Mouse (Mus musculus) Patski (cell line): ENCODE measurements around the gene Mbd5. TPM values are rescaled to one million over a fixed set of nuclear protein-coding genes. Genes with fewer than 3 reads are reported as not detected.

Source experiments
- ATAC-seq: fragments of 100-300 bp; one replicate; pipeline ENCODE4 v1.8.0; 2021
- CTCF ChIA-PET: fragments of 350-600 bp; sonication (Branson Sonifier 250); formaldehyde crosslinking; loops from one replicate; lab custom pipeline; 2022; ENCODE audit warnings: inconsistent platforms; lab: Charles Lee
- POLR2A ChIA-PET: fragments of 350-600 bp; sonication (Branson Sonifier 250); formaldehyde crosslinking; loops from one replicate; lab custom pipeline; 2022; ENCODE audit warnings: antibody characterized with exemption, inconsistent platforms; lab: Charles Lee
- DNase-seq: peaks from one replicate; pipeline ENCODE4 v3.0.0-alpha.2; 2011; ENCODE audit warnings: low read depth, low spot score
- H3K27me3 ChIP-seq: fragments of 371-371 bp; one replicate; pipeline ENCODE4 v1.5.1; 2021
- CTCF ChIP-seq: fragments of 100-300 bp; IDR thresholded peaks from one replicate; pipeline ENCODE4 v1.5.1; 2021
- in situ Hi-C: fragments of 300-500 bp; cut with MboI; formaldehyde crosslinking; loops from 3 replicates; pipeline ENCODE4 v1.11.1; 2018; ENCODE audit warnings: low pct_unique_long_range_greater_than_20kb, mixed read lengths
- polyA plus RNA-seq: library from polyadenylated mRNA; unstranded; gene quantifications from one replicate; pipeline ENCODE4 v1.2.3, GENCODE M21; 2021

Mbd5 gene
- polyA plus RNA-seq, 1 experiment from 2014 or later: 22.2 TPM

DNA sequence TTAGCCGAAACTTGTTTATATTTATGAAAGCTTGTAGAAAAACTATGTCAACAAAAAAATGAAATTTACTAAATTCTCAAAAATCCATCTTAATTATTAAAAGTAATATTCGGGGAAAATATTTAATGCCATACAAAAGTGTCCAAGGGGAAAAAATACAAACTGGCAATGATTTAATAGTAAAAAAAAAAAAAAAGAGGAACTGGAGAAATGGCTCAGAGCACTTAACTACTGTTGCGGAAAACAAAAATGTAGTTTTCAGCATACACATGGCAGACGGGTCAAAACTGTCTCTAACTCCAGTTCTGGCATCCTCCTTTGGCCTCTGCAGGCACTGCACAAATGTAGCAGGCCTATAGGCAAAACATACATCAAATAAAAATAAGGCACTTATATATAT lies 292.4 kb downstream of the Mbd5 start:
- POLR2A ChIA-PET: no interaction called here
- TF ChIP-seq CTCF: no peak
- DNase-seq (no peak), ATAC-seq (no peak)
- H3K27me3 ChIP-seq: no peaks in the 10 kb centered on the region
- CTCF ChIA-PET: no interaction called here
- in situ Hi-C loops: no loop called here

DNA sequence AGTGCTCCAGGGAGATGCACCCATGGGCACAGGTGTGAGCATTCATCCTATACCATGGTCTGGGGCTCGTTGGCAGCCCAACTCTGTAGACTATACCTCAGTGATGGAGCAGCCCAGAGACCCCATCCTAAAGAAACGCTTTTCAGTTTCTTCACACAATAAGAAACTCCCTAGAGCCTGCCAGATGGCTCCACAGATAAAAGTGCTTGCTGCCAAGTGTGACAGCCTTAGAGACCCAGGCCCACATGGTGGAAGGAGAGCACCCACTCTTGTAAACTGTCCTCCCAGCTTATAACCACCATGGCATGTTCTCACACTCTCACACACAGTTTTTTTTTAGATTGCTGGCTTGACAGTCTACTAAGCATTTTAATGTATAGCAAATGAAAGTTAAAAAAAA lies 314.8 kb downstream of the Mbd5 start:
- no peak for ATAC-seq
- H3K27me3 ChIP-seq: no peaks in the 10 kb centered on the region
- ChIA-PET POLR2A (no interaction called here), CTCF (interaction anchor here (1.3 to 1.9 kb wide), 3 partner anchors 9 to 11 kb away, joined by 3 to 6 read pairs (median 3); no protein-coding TSS in a partner anchor)
- TF ChIP-seq CTCF: no peak
- in situ Hi-C loops: no loop called here
- no peak for DNase-seq

DNA sequence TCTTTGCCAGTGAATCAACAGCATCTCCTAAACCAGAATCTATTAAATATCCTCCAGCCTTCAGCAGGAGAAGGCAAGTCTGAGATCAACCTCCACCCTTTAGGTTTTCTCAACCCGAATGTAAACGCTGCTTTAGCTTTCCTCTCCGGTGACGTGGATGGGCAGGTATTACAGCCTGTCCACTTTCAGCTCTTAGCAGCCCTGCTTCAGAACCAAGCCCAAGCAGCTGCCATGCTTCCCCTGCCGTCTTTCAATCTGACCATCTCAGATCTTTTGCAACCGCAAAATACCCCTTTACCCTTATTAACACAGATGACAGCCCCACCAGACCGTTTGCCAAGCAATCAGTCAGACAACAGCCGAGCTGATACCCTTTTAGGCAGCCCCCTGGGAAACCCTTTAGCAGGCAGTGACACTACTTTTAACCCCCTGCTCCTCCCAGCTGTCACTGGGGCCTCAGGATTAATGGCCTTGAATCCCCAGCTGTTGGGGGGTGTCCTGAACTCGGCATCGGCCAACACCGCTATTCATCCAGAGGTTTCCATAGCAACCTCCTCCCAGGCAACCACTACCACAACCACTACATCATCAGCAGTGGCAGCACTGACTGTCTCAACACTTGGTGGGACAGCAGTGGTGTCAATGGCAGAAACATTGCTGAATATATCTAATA lies 323.1 kb downstream of the Mbd5 start:
- POLR2A ChIA-PET: no interaction called here
- in situ Hi-C loops: no loop called here
- DNase-seq: no peak
- H3K27me3 ChIP-seq: no peaks in the 10 kb centered on the region
- no peak for TF ChIP-seq CTCF
- no peak for ATAC-seq
- CTCF ChIA-PET: interaction anchor here (1.0 to 1.8 kb wide), 3 partner anchors 9 to 26 kb away, joined by 3 to 6 read pairs (median 5); no protein-coding TSS in a partner anchor

DNA sequence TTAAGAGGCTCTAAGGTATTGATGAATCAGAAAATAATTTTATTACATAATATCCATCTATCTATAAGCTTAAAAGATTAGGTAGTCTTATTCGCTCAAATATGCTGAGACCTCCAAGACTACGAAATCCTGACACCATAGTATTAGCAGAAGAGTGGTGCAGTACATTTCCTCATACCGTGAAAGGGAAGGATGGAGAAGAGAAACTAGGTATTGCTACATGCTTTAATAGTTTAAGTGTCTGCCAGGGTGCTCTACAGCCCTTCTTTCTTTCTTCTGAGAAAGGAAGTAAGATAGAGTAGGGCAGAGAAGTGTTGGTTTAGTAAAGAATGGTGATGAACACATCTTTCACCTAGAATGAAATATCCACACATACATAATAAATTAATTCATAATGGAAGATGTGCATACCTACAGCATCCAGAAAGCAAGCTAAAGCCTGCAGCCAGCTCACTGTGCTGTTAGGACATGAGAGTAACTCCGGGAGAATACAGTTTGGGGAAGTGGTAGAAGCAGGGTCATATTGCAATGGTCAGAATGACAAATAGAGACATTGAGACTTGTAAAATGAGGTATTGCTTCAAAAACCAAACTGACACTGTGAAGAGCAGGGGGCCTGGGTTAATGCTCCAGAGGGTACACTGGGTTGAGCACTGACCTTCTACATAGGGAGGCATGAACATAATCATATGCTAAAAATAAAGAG lies 326.9 kb downstream of the Mbd5 start:
- DNase-seq: no peak
- no peak for ATAC-seq
- no peak for TF ChIP-seq CTCF
- in situ Hi-C loops: no loop called here
- no peaks in the 10 kb centered on the region for H3K27me3 ChIP-seq
- POLR2A ChIA-PET: no interaction called here
- CTCF ChIA-PET: interaction anchor here (0.7 to 1.4 kb wide), 2 partner anchors 11 to 24 kb away, joined by 3 read pairs; no protein-coding TSS in a partner anchor

DNA sequence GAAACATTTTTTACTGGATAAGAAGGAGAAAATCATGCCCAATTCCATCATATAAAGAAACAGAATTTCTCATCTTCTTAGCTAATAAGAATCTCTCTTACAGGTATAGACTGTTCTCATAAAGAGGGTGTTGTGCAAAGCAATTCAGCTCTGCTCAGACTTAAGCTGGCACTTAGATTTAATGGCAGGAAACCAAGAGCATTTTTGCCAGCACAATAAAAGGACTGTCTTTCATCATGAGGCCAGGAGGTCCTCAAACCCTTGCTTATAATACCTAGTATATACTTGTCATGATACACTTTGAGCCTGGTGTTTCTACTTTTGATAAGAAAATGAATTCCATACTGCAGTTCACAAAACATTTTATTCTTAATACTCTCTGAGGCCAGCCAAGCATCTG lies 331.2 kb downstream of the Mbd5 start:
- no peak for TF ChIP-seq CTCF
- in situ Hi-C loops: no loop called here
- H3K27me3 ChIP-seq: no peaks in the 10 kb centered on the region
- no peak for DNase-seq
- CTCF ChIA-PET: no interaction called here
- no peak for ATAC-seq
- POLR2A ChIA-PET: no interaction called here

DNA sequence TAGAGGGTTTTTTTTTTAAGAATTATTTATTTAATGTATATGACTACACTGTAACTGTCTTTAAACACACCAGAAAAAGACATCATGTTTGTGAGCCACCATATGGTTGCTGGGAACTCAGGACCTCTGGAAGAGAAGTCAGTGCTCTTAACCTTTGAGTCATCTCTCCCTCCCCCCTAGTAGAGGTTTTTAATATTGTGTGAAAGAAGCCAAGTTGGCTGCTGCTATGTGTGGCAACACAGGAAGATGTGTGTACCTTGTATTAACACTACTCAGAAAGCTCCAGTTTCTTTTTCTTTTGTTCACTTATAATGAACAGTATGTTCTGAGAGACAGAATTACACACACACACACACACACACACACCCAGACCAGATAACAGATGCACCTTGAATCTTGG lies 334.3 kb downstream of the Mbd5 start:
- H3K27me3 ChIP-seq: no peaks in the 10 kb centered on the region
- no peak for DNase-seq
- TF ChIP-seq CTCF: no peak
- CTCF ChIA-PET: no interaction called here
- POLR2A ChIA-PET: no interaction called here
- in situ Hi-C loops: no loop called here
- ATAC-seq: no peak

DNA sequence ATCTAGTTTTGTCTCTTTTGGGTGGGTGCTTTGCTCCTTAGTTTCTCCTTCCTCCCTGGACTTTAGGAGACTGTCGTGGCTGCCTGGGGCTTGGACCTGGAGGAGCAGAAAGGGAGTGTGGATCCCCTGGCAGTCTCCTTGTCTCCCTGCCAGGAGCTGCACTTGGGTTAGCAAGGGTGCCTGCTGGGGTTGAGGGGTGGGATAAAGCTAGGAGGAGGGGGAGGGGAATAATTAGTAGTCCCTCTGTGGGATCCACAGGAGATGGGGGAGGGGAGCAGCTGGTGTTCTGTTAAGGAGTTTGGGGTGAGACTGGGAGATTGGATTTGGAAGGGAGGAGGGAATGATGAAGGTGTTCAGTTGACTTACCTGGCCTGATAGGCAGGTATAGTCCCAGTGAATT lies 337.7 kb downstream of the Mbd5 start:
- no peak for DNase-seq
- no peaks in the 10 kb centered on the region for H3K27me3 ChIP-seq
- ATAC-seq: no peak
- POLR2A ChIA-PET: interaction anchor here (0.7 kb wide), 1 partner anchor 26 kb away, joined by 3 read pairs; no protein-coding TSS in a partner anchor
- no peak for TF ChIP-seq CTCF
- in situ Hi-C loops: no loop called here
- CTCF ChIA-PET: interaction anchor here (1.2 kb wide), 1 partner anchor 15 kb away, joined by 3 read pairs; no protein-coding TSS in a partner anchor

DNA sequence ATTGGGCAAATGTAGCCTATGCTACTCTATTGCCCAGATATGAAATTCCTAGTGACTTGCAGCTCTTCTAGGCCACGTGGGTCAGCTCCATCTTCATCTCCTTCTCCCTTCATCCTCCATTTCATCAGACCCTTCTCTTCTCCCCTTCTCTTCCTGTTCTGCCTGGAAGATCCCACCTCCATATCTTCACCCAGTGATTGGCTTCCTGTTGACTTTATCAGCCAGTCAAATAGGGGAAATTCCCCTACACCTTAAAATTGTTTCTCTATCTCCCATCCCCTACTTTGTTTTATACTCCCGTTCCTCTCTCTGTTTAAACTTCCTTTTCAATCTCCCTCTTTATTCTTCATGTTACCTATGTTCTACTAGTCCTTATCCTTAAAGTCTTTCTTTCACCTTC lies 342.4 kb downstream of the Mbd5 start:
- DNase-seq: no peak
- no peaks in the 10 kb centered on the region for H3K27me3 ChIP-seq
- no peak for ATAC-seq
- in situ Hi-C loops: no loop called here
- CTCF ChIA-PET: no interaction called here
- POLR2A ChIA-PET: no interaction called here
- TF ChIP-seq CTCF: no peak

DNA sequence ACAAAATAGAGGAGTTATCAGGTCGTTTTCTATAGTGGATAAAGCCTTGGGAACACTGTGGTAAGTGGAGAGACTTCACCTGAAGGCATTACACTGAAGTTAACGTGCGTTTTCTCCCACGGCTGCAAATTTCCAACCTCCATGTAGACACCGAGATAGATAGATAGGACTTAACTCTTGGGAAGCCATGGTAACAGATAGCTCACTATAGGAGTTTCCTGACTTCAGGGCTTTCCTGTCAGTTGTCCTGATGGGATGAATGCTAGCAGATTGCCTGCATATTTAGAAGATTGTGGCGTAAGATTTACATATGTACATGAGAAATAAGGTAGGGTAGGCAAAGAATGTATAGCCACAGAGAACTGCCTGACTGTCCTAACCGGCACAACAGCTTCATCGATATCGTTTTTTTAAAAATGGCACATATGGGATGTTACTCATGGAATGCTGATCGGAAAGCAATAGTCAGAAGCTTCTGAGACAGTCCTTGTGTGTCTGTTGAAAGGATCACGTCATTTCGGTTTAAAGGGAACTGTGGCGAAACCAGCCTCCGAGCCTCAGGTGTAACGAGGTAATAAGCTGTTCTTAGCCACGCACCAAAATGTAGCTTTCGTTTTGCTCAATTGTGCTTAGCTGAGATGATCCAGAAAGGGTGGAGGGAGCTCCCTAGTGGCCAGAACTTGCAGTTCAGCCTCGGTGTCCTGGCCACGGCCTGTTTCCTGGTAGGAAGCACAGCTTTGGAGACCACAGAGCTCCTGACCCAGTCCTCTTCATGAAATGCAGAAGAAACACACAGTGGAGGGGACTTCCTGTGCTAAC lies 363.5 kb downstream of the Mbd5 start:
- in situ Hi-C loops: loop anchor here (25.0 kb wide), 2 partner anchors 1301 to 1826 kb away; no protein-coding TSS in a partner anchor
- peak; percentile 81 for TF ChIP-seq CTCF
- H3K27me3 ChIP-seq: no peaks in the 10 kb centered on the region
- peak; percentile 99 for ATAC-seq
- peak; percentile 33 for DNase-seq
- CTCF ChIA-PET: interaction anchor here (0.7 to 2.5 kb wide), 21 partner anchors 10 to 427 kb away, joined by 3 to 13 read pairs (median 4); no protein-coding TSS in a partner anchor
- POLR2A ChIA-PET: interaction anchor here (0.6 kb wide), 1 partner anchor 14 kb away, joined by 3 read pairs; no protein-coding TSS in a partner anchor

DNA sequence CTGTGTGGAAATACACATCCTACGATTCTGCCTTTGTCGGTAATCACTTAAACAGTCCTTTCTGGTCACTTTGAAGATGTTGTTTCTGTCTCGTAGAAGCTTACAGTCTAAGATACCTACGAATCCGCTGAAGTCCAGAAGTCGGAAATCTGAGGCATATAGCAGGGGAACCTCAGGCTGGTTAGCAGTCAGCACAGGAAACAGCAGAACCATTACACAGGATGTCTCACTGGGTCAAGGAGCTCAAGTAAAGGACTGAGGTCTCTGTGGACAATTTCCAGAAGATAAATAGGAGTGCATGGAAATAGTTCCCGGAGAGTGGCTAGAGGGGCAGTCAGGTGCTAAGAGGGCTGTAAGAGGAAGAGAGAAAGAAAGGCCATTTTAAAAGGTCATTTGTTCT lies 384.3 kb downstream of the Mbd5 start:
- TF ChIP-seq CTCF: no peak
- in situ Hi-C loops: no loop called here
- POLR2A ChIA-PET: no interaction called here
- DNase-seq (no peak), ATAC-seq (no peak)
- H3K27me3 ChIP-seq: peaks cover 3% of the 10 kb centered on the region
- CTCF ChIA-PET: interaction anchor here (1.2 kb wide), 1 partner anchor 20 kb away, joined by 6 read pairs; no protein-coding TSS in a partner anchor
